ENCODE assay signal across 8 mouse cellular contexts in genomic region chr13:117235530-117236212, GRCm38 (mm10). TPM values are rescaled to one million over a fixed set of nuclear protein-coding genes. Genes with fewer than 3 reads are reported as not detected.
DNase-seq lines count a peak whose midpoint lies in the region; ATAC-seq and TF ChIP-seq lines count a peak whose summit lies in the region.

No protein-coding gene starts in this region.

- H3K27ac ChIP-seq in bone marrow macrophage, adult 2 months (ENCODE audit: insufficient read depth, low read depth, low read length): peak overlapping the region; percentile 10; the same call in 1 of the 2 replicates
- 0 out of 2 replicates have a peak overlapping the region, but pooled peaks have one; percentile 32 for H3K27ac ChIP-seq in forebrain, embryonic 12.5 days
- H3K27ac ChIP-seq in kidney, adult 2 months (ENCODE audit: insufficient read depth, low read depth, low read length): peak overlapping the region; percentile 1; the same call in 1 of the 2 replicates
- H3K27ac ChIP-seq in lung, embryonic 15.5 days: no peak overlapping the region

- H3K9me3 ChIP-seq in forebrain, embryonic 12.5 days: no peaks in the 10 kb centered on the region
- H3K9me3 ChIP-seq in lung, embryonic 15.5 days: no peaks in the 10 kb centered on the region

- H3K4me2 ChIP-seq in forebrain, embryonic 12.5 days: no peak overlapping the region
- H3K4me2 ChIP-seq in lung, embryonic 15.5 days: no peak overlapping the region

- DNase-seq in frontal cortex, postnatal 14 days (ENCODE audit: low spot score in 2 of 2): no peak
- DNase-seq in kidney, adult 2 months: peak; percentile 66
- peak; percentile 91 for DNase-seq in retina, postnatal 1 day
- DNase-seq in layer of hippocampus, adult 9-10 months (ENCODE audit: low spot score): no peak

- TF ChIP-seq POLR2A in bone marrow macrophage, adult 2 months (IDR thresholded peaks at IDR 0.05; ENCODE audit: borderline replicate concordance, low read depth, low read length): no peak
- TF ChIP-seq POLR2A in kidney, adult 2 months (IDR thresholded peaks at IDR 0.05; ENCODE audit: low read depth, low read length): no peak

- peaks cover 45% of the 10 kb centered on the region for H3K4me1 ChIP-seq in bone marrow macrophage, adult 2 months (ENCODE audit: control insufficient read depth, insufficient read depth, low read length)
- peaks cover 16% of the 10 kb centered on the region for H3K4me1 ChIP-seq in forebrain, embryonic 12.5 days
- H3K4me1 ChIP-seq in kidney, adult 2 months (ENCODE audit: control insufficient read depth, insufficient read depth, low read length): no peaks in the 10 kb centered on the region
- no peaks in the 10 kb centered on the region for H3K4me1 ChIP-seq in lung, embryonic 15.5 days

- TF ChIP-seq CTCF in bone marrow macrophage, adult 2 months (IDR thresholded peaks at IDR 0.05; ENCODE audit: low read depth, low read length): no peak
- no peak for TF ChIP-seq CTCF in kidney, adult 2 months (conservative IDR thresholded peaks at IDR 0.05; ENCODE audit: insufficient read depth, insufficient read length, low read depth, low read length)

- H3K4me3 ChIP-seq in bone marrow macrophage, adult 2 months (ENCODE audit: insufficient read depth, low read length): no peak overlapping the region
- H3K4me3 ChIP-seq in forebrain, embryonic 12.5 days (replicated peaks): no peak overlapping the region
- no peak overlapping the region for H3K4me3 ChIP-seq in kidney, adult 2 months (ENCODE audit: insufficient read depth, low read depth, low read length)
- H3K4me3 ChIP-seq in lung, embryonic 15.5 days: no peak overlapping the region

- H3K36me3 ChIP-seq in forebrain, embryonic 12.5 days (replicated peaks): no peaks in the 10 kb centered on the region
- no peaks in the 10 kb centered on the region for H3K36me3 ChIP-seq in kidney, adult 2 months (ENCODE audit: control insufficient read depth, insufficient read depth, low read length)
- H3K36me3 ChIP-seq in lung, embryonic 15.5 days: no peaks in the 10 kb centered on the region

- no peaks in the 10 kb centered on the region for H3K27me3 ChIP-seq in forebrain, embryonic 12.5 days
- H3K27me3 ChIP-seq in kidney, adult 2 months (replicated peaks; ENCODE audit: control insufficient read depth, insufficient read depth, low read length): no peaks in the 10 kb centered on the region
- no peaks in the 10 kb centered on the region for H3K27me3 ChIP-seq in lung, embryonic 15.5 days

- WGBS in forebrain, embryonic 12.5 days: 63% methylated on average over 11 of the region's 11 CpGs
- WGBS in kidney, adult 2 months: 26% methylated on average over 11 of the region's 11 CpGs
- 38% methylated on average over 11 of the region's 11 CpGs for WGBS in lung, embryonic 15.5 days

- peak; percentile 75 for ATAC-seq in frontal cortex, adult (ENCODE audit: low TSS enrichment)
- peak; percentile 81 for ATAC-seq in forebrain, embryonic 12.5 days (ENCODE audit: low FRiP score)
- peak; percentile 52; the same call in 1 of the 2 replicates for ATAC-seq in lung, embryonic 15.5 days (ENCODE audit: borderline replicate concordance, extremely low read depth, low FRiP score, low TSS enrichment)

- no peak overlapping the region for H3K9ac ChIP-seq in forebrain, embryonic 12.5 days
- no peak overlapping the region for H3K9ac ChIP-seq in lung, embryonic 15.5 days

RNA-seq across cellular contexts. Expression of gene Gm17509, which starts 14.8 kb away (rescaled TPM):
- polyA plus RNA-seq in bone marrow macrophage, adult 2 months (2012; ENCODE audit: insufficient read depth, insufficient read length, missing spikeins): 0.45 TPM in 1 of 2 replicates, not detected in the other
- 1.4 and 1.5 TPM in 2 replicates for polyA plus RNA-seq in forebrain, embryonic 12.5 days (2016; fragmentation: Nextera tagmentation; extraction: Ambion mirVana)
- polyA plus RNA-seq in kidney, adult 2 months (2012; rRNA removed): 0.04 TPM in 1 of 2 replicates, not detected in the other
- not detected in 2 replicates for polyA plus RNA-seq in lung, embryonic 15.5 days (2015; fragmentation: Nextera tagmentation; extraction: Ambion mirVana)

RNA-seq across cellular contexts. Expression of gene Emb, which starts 27.3 kb away (rescaled TPM):
- polyA plus RNA-seq in bone marrow macrophage, adult 2 months (2012; ENCODE audit: insufficient read depth, insufficient read length, missing spikeins): 271 and 273 TPM in 2 replicates
- 20.5 and 22.5 TPM in 2 replicates for polyA plus RNA-seq in forebrain, embryonic 12.5 days (2016; fragmentation: Nextera tagmentation; extraction: Ambion mirVana)
- polyA plus RNA-seq in kidney, adult 2 months (2012; rRNA removed): 13.7 and 15.3 TPM in 2 replicates
- 15.4 and 16.7 TPM in 2 replicates for polyA plus RNA-seq in lung, embryonic 15.5 days (2015; fragmentation: Nextera tagmentation; extraction: Ambion mirVana)

Comparison
In these comparisons a context has a peak if more than half of its experiments do, and no peak if none do; other contexts are left out.
1. DNase-seq: peak in kidney, adult 2 months (single experiment) and retina, postnatal 1 day (single experiment); none in frontal cortex, postnatal 14 days (0 of 2) and layer of hippocampus, adult 9-10 months (single experiment).
2. RNA of gene Emb, which starts 27.3 kb away (polyA plus RNA-seq): 271 to 273 TPM in bone marrow macrophage, adult 2 months; 20.5 to 22.5 TPM in forebrain, embryonic 12.5 days, 15.4 to 16.7 TPM in lung, embryonic 15.5 days and 13.7 to 15.3 TPM in kidney, adult 2 months; every median in the first group is over 10 times any median in the second.
3. Peak in every context shown above with its lines, with median percentiles within 50 percentile points of each other: ATAC-seq.